ENCODE assay signal across 8 mouse cellular contexts in the genomic region with DNA sequence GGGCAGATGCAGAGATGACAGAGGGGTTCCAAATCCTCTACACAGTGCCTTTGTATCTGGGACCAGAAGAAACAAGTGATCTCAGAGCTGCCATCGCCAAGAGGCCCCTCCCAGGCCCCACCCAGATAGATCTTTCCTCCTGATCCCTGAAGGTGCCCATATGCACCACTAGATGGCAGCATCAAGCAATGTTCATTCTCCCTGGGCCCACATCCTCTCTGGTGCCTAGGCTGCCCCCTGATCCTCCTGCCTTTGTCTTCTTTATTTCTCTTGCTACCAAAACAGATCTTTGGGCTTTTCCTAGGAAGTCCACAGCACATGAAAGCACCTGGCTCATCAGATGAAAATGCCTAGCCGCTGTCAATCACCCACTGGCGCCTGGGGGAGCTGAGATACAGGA. TPM values are rescaled to one million over a fixed set of nuclear protein-coding genes. Genes with fewer than 3 reads are reported as not detected.
DNase-seq lines count a peak whose midpoint lies in the region; ATAC-seq and TF ChIP-seq lines count a peak whose summit lies in the region.

No protein-coding gene starts in this region.

- no peak overlapping the region for H3K4me3 ChIP-seq in C2C12 (ENCODE audit: insufficient read depth, poor library complexity, severe bottlenecking)
- no peak overlapping the region for H3K4me3 ChIP-seq in embryonic facial prominence, embryonic 12.5 days
- no peak overlapping the region for H3K4me3 ChIP-seq in limb, embryonic 13.5 days
- no peak overlapping the region for H3K4me3 ChIP-seq in midbrain, embryonic 14.5 days (replicated peaks; ENCODE audit: low read depth, low read length)
- no peak overlapping the region for H3K4me3 ChIP-seq in spleen, adult 2 months (ENCODE audit: extremely low read depth, insufficient read depth, insufficient read length)

- DNase-seq in adrenal gland, postnatal 25 days: peak; percentile 53
- DNase-seq in heart, adult 9 months (ENCODE audit: low spot score in 2 of 2): peak; percentile 75 to 81
- DNase-seq in kidney, adult 8-10 months: peak; percentile 52 to 55
- DNase-seq in midbrain, embryonic 14.5 days: peak; percentile 91
- DNase-seq in spleen, adult 2 months (ENCODE audit: low read depth in 1 of 2, low spot score in 2 of 2): peak; percentile 39 to 56

- no peak overlapping the region for H3K4me2 ChIP-seq in embryonic facial prominence, embryonic 12.5 days (replicated peaks)
- H3K4me2 ChIP-seq in limb, embryonic 13.5 days (replicated peaks): peak overlapping the region; percentile 46
- no peak overlapping the region for H3K4me2 ChIP-seq in midbrain, embryonic 14.5 days (ENCODE audit: low read length)

- H3K79me2 ChIP-seq in C2C12 (ENCODE audit: control insufficient read depth, insufficient read depth): no peaks in the 10 kb centered on the region

- no peaks in the 10 kb centered on the region for H3K36me3 ChIP-seq in C2C12 (ENCODE audit: control insufficient read depth, insufficient read depth)
- H3K36me3 ChIP-seq in embryonic facial prominence, embryonic 12.5 days: no peaks in the 10 kb centered on the region
- H3K36me3 ChIP-seq in limb, embryonic 13.5 days: peaks cover 12% of the 10 kb centered on the region
- H3K36me3 ChIP-seq in midbrain, embryonic 14.5 days (ENCODE audit: control insufficient read depth, insufficient read depth, low read length): no peaks in the 10 kb centered on the region
- H3K36me3 ChIP-seq in spleen, adult 2 months (ENCODE audit: control insufficient read depth, insufficient read depth, low read length): no peaks in the 10 kb centered on the region

- no peak overlapping the region for H3K9ac ChIP-seq in embryonic facial prominence, embryonic 12.5 days
- no peak overlapping the region; the same call in 1 of the 2 replicates for H3K9ac ChIP-seq in limb, embryonic 13.5 days
- H3K9ac ChIP-seq in midbrain, embryonic 14.5 days (replicated peaks; ENCODE audit: low read length): no peak overlapping the region

- H3ac ChIP-seq in C2C12 (ENCODE audit: control insufficient read depth, insufficient read length, low read depth): peak overlapping the region; percentile 36

- no peaks in the 10 kb centered on the region for H3K79me3 ChIP-seq in C2C12 (ENCODE audit: low read depth)

- no peaks in the 10 kb centered on the region for H3K9me3 ChIP-seq in embryonic facial prominence, embryonic 12.5 days
- no peaks in the 10 kb centered on the region for H3K9me3 ChIP-seq in limb, embryonic 13.5 days
- no peaks in the 10 kb centered on the region for H3K9me3 ChIP-seq in midbrain, embryonic 14.5 days (ENCODE audit: control insufficient read depth, low read length)

- peaks cover 8% of the 10 kb centered on the region for H3K4me1 ChIP-seq in embryonic facial prominence, embryonic 12.5 days
- H3K4me1 ChIP-seq in limb, embryonic 13.5 days: peaks cover 15% of the 10 kb centered on the region
- no peaks in the 10 kb centered on the region for H3K4me1 ChIP-seq in midbrain, embryonic 14.5 days (ENCODE audit: control insufficient read depth, insufficient read depth, low read length)
- H3K4me1 ChIP-seq in spleen, adult 2 months (ENCODE audit: control insufficient read depth, insufficient read depth, insufficient read length): no peaks in the 10 kb centered on the region

- peak overlapping the region; percentile 69; the same call in 1 of the 2 replicates for H3K27ac ChIP-seq in embryonic facial prominence, embryonic 12.5 days
- H3K27ac ChIP-seq in limb, embryonic 13.5 days: peak overlapping the region; percentile 33; the same call in 1 of the 2 replicates
- H3K27ac ChIP-seq in midbrain, embryonic 14.5 days (replicated peaks; ENCODE audit: low read depth, low read length): peak overlapping the region; percentile 74
- no peak overlapping the region for H3K27ac ChIP-seq in spleen, adult 2 months (ENCODE audit: insufficient read depth, low read length)

- H3K27me3 ChIP-seq in C2C12 (ENCODE audit: control insufficient read depth, insufficient read depth, insufficient read length): no peaks in the 10 kb centered on the region
- H3K27me3 ChIP-seq in embryonic facial prominence, embryonic 12.5 days: no peaks in the 10 kb centered on the region
- no peaks in the 10 kb centered on the region for H3K27me3 ChIP-seq in limb, embryonic 13.5 days
- H3K27me3 ChIP-seq in midbrain, embryonic 14.5 days (ENCODE audit: control insufficient read depth, insufficient read depth, low read length): no peaks in the 10 kb centered on the region
- no peaks in the 10 kb centered on the region for H3K27me3 ChIP-seq in spleen, adult 2 months (ENCODE audit: control insufficient read depth, insufficient read depth, low read length)

- no peak for TF ChIP-seq POLR2A in spleen, adult 2 months (IDR thresholded peaks at IDR 0.05; ENCODE audit: low read depth, low read length)

- ATAC-seq in embryonic facial prominence, embryonic 12.5 days (ENCODE audit: insufficient number of reproducible peaks, insufficient read depth, low FRiP score, low TSS enrichment): peak; percentile 74
- peak; percentile 89 for ATAC-seq in limb, embryonic 13.5 days (ENCODE audit: low FRiP score, low read depth)
- peak; percentile 74 for ATAC-seq in midbrain, embryonic 14.5 days (ENCODE audit: low FRiP score, low TSS enrichment)

- TF ChIP-seq CTCF in C2C12 (IDR thresholded peaks at IDR 0.05; ENCODE audit: control insufficient read depth, insufficient read depth, insufficient read length): peak; percentile 26
- TF ChIP-seq CTCF in spleen, adult 2 months (IDR thresholded peaks at IDR 0.05; ENCODE audit: extremely low read depth, insufficient read depth, insufficient read length, insufficient replicate concordance): peak; percentile 87; the same call in 1 of the 2 replicates

- WGBS in embryonic facial prominence, embryonic 12.5 days: 15% methylated on average over 3 of the region's 3 CpGs
- 26% methylated on average over 3 of the region's 3 CpGs for WGBS in limb, embryonic 13.5 days
- WGBS in midbrain, embryonic 14.5 days: 16% methylated on average over 3 of the region's 3 CpGs
- WGBS in spleen, adult 2 months: 44% methylated on average over 3 of the region's 3 CpGs

TF ChIP-seq in C2C12, 6 proteins besides CTCF, POLR2A, EP300 and RAD21:
- TF ChIP-seq MYOG (IDR thresholded peaks at IDR 0.05; ENCODE audit: control insufficient read depth, extremely low read depth, insufficient read length): no peak
- TF ChIP-seq CEBPB (IDR thresholded peaks at IDR 0.05; ENCODE audit: low read depth): no peak
- TF ChIP-seq MYOD1 (IDR thresholded peaks at IDR 0.05; ENCODE audit: control insufficient read depth, insufficient read length, low read depth): no peak
- TF ChIP-seq MAX (IDR thresholded peaks at IDR 0.05): no peak
- no peak for TF ChIP-seq USF1 (IDR thresholded peaks at IDR 0.05; ENCODE audit: low read depth)
- TF ChIP-seq FOSL1 (IDR thresholded peaks at IDR 0.05; ENCODE audit: insufficient read depth, low read length, poor library complexity, severe bottlenecking): no peak

RNA-seq across cellular contexts. Expression of gene Wfikkn2, which starts 9.7 kb away (rescaled TPM):
- 0.04 TPM for polyA plus RNA-seq in C2C12 (2012; fragmentation: generic; extraction: Trizol)
- total RNA-seq in adrenal gland, postnatal 25 days (2021): 0.39 TPM in 1 of 2 replicates, not detected in the other
- 11.8 and 13.9 TPM in 2 replicates for polyA plus RNA-seq in embryonic facial prominence, embryonic 12.5 days (2016; fragmentation: Nextera tagmentation; extraction: Ambion mirVana)
- 15.0 and 17.6 TPM in 2 replicates for polyA plus RNA-seq in limb, embryonic 13.5 days (2015; fragmentation: Nextera tagmentation; extraction: Ambion mirVana)
- 0.47 and 2.0 TPM in 2 replicates for polyA plus RNA-seq in midbrain, embryonic 14.5 days (2014; fragmentation: Nextera tagmentation; extraction: Ambion mirVana)
- 0.69 and 0.93 TPM in 2 replicates for polyA plus RNA-seq in spleen, adult 2 months (2012; rRNA removed)

RNA-seq across cellular contexts. Expression of gene Tob1, which starts 24.8 kb away (rescaled TPM):
- polyA plus RNA-seq in C2C12 (2012; fragmentation: generic; extraction: Trizol): 10.7 TPM
- 245 and 267 TPM in 2 replicates for total RNA-seq in adrenal gland, postnatal 25 days (2021)
- 32.9 TPM in 2 replicates for polyA plus RNA-seq in embryonic facial prominence, embryonic 12.5 days (2016; fragmentation: Nextera tagmentation; extraction: Ambion mirVana)
- polyA plus RNA-seq in limb, embryonic 13.5 days (2015; fragmentation: Nextera tagmentation; extraction: Ambion mirVana): 30.0 and 33.9 TPM in 2 replicates
- polyA plus RNA-seq in midbrain, embryonic 14.5 days (2014; fragmentation: Nextera tagmentation; extraction: Ambion mirVana): 29.5 and 34.7 TPM in 2 replicates
- 10.2 and 11.9 TPM in 2 replicates for polyA plus RNA-seq in spleen, adult 2 months (2012; rRNA removed)

RNA-seq across cellular contexts. Expression of gene Gm21885, which starts 45.6 kb away (rescaled TPM):
- polyA plus RNA-seq in C2C12 (2012; fragmentation: generic; extraction: Trizol): not detected
- total RNA-seq in adrenal gland, postnatal 25 days (2021): not detected in 2 replicates
- polyA plus RNA-seq in embryonic facial prominence, embryonic 12.5 days (2016; fragmentation: Nextera tagmentation; extraction: Ambion mirVana): not detected in 2 replicates
- 0.26 and 0.32 TPM in 2 replicates for polyA plus RNA-seq in limb, embryonic 13.5 days (2015; fragmentation: Nextera tagmentation; extraction: Ambion mirVana)
- polyA plus RNA-seq in midbrain, embryonic 14.5 days (2014; fragmentation: Nextera tagmentation; extraction: Ambion mirVana): 0.50 and 0.57 TPM in 2 replicates
- polyA plus RNA-seq in spleen, adult 2 months (2012; rRNA removed): not detected in 2 replicates
